Mouse (Mus musculus): Measurements from ENCODE around the gene Arhgef15.

- no peak for TF ChIP-seq GATA1 (IDR thresholded peaks at IDR 0.05; ENCODE audit: borderline replicate concordance, low read length)
- no peak for TF ChIP-seq FLI1 (IDR thresholded peaks at IDR 0.05; ENCODE audit: low read length)
Observed at GRCm38 (mm10) chr11:68902367-68902766, 54.9 kb downstream of the Arhgef15 start.

All from megakaryocyte, embryonic 14.5 days (primary cell).